Mouse (Mus musculus): ENCODE results near the gene Tmem223. TPM values are rescaled to one million over a fixed set of nuclear protein-coding genes. Genes with fewer than 3 reads are reported as not detected.

Gene Tmem223
- polyA plus RNA-seq, 1 experiment, result 53.1 TPM

- Histone ChIP-seq H3K4me1 (ENCODE audit: control insufficient read depth, insufficient read depth, low read length) (peaks cover 1% of the 10 kb centered on the region; the same call in 1 of the 2 replicates), H3K4me3 (replicated peaks; ENCODE audit: control insufficient read depth, low read depth, low read length) (peak within 1 kb of the TSS; percentile 98), H3K27ac (ENCODE audit: control insufficient read depth, insufficient read depth, low read depth, low read length, poor library complexity) (peak within 1 kb of the TSS; percentile 98)
- peak; percentile 72 for TF ChIP-seq POLR2A (IDR thresholded peaks at IDR 0.05; ENCODE audit: borderline replicate concordance, control insufficient read depth, low read depth, low read length)
- TF ChIP-seq CTCF (IDR thresholded peaks at IDR 0.05; ENCODE audit: control insufficient read depth, insufficient read depth, low read length), result no peak
- under 1% methylated on average over 33 of the region's 33 CpGs for WGBS
Measured at GRCm38 (mm10) chr19:8818801-8819595, 48.2 kb downstream of the Tmem223 start, which contains the start of gene Ttc9c. Gene Ttc9c, minus strand, starts transcription at chr19:8819333.

- peaks cover 1% of the 10 kb centered on the region; the same call in 1 of the 2 replicates for H3K4me1 ChIP-seq (ENCODE audit: control insufficient read depth, insufficient read depth, low read length)
- under 1% methylated on average over 83 of the region's 83 CpGs for WGBS
- TF ChIP-seq POLR2A (IDR thresholded peaks at IDR 0.05; ENCODE audit: borderline replicate concordance, control insufficient read depth, low read depth, low read length) (peak; percentile 99), CTCF (IDR thresholded peaks at IDR 0.05; ENCODE audit: control insufficient read depth, insufficient read depth, low read length) (0 out of 2 replicates have a peak, but pooled peaks have one; percentile 8)
Measured at GRCm38 (mm10) chr19:8819596-8820423, 49.0 kb downstream of the Tmem223 start, which contains the start of gene Hnrnpul2. Gene Hnrnpul2, plus strand, starts transcription at chr19:8820010.

GRCm38 (mm10) chr19:8820424-8820956 lies 49.7 kb downstream of the Tmem223 start:
- TF ChIP-seq CTCF (IDR thresholded peaks at IDR 0.05; ENCODE audit: control insufficient read depth, insufficient read depth, low read length) (no peak), POLR2A (IDR thresholded peaks at IDR 0.05; ENCODE audit: borderline replicate concordance, control insufficient read depth, low read depth, low read length) (peak; percentile 22; the same call in 1 of the 2 replicates)
- H3K27ac ChIP-seq (ENCODE audit: control insufficient read depth, insufficient read depth, low read depth, low read length, poor library complexity), result peak overlapping the region; percentile 98
- H3K4me1 ChIP-seq (ENCODE audit: control insufficient read depth, insufficient read depth, low read length), result peaks cover 1% of the 10 kb centered on the region; the same call in 1 of the 2 replicates
- H3K4me3 ChIP-seq (replicated peaks; ENCODE audit: control insufficient read depth, low read depth, low read length), result peak overlapping the region; percentile 98
- under 1% methylated on average over 48 of the region's 48 CpGs for WGBS

More at GRCm38 (mm10) chr19:8819596-8820423, 49.0 kb downstream of the Tmem223 start, which contains the start of gene Hnrnpul2:
- Histone ChIP-seq H3K4me3 (replicated peaks; ENCODE audit: control insufficient read depth, low read depth, low read length) (peak within 1 kb of the TSS; percentile 98), H3K27ac (ENCODE audit: control insufficient read depth, insufficient read depth, low read depth, low read length, poor library complexity) (peak within 1 kb of the TSS; percentile 98)

- H3K4me1 ChIP-seq (ENCODE audit: control insufficient read depth, insufficient read depth, low read length), result peaks cover 1% of the 10 kb centered on the region; the same call in 1 of the 2 replicates
- peak overlapping the region; percentile 98 for H3K4me3 ChIP-seq (replicated peaks; ENCODE audit: control insufficient read depth, low read depth, low read length)
- TF ChIP-seq POLR2A (IDR thresholded peaks at IDR 0.05; ENCODE audit: borderline replicate concordance, control insufficient read depth, low read depth, low read length) (no peak), CTCF (IDR thresholded peaks at IDR 0.05; ENCODE audit: control insufficient read depth, insufficient read depth, low read length) (no peak)
- H3K27ac ChIP-seq (ENCODE audit: control insufficient read depth, insufficient read depth, low read depth, low read length, poor library complexity), result peak overlapping the region; percentile 98
- WGBS, result 0% methylated on average over 7 of the region's 7 CpGs
Measured at GRCm38 (mm10) chr19:8821146-8821545, 50.4 kb downstream of the Tmem223 start.

Other genes with a start within 250 kb of the Tmem223 start
- gene Slc22a8, start 179.7 kb upstream of the Tmem223 start, polyA plus RNA-seq (2011; ENCODE audit: insufficient read depth, insufficient read length, low replicate concordance, missing spikeins), result 0.29 and 1.5 TPM in 2 replicates
- gene Slc22a6, start 153.0 kb upstream of the Tmem223 start, polyA plus RNA-seq (2011; ENCODE audit: insufficient read depth, insufficient read length, low replicate concordance, missing spikeins), result 0.75 TPM in 1 of 2 replicates, not detected in the other
- 0.32 TPM in 1 of 2 replicates, not detected in the other for gene Chrm1, start 107.2 kb upstream of the Tmem223 start, polyA plus RNA-seq (2011; ENCODE audit: insufficient read depth, insufficient read length, low replicate concordance, missing spikeins)
- gene Slc3a2, start 47.6 kb upstream of the Tmem223 start, polyA plus RNA-seq (2011; ENCODE audit: insufficient read depth, insufficient read length, low replicate concordance, missing spikeins), result 58.4 and 65.7 TPM in 2 replicates
- 40.8 and 121 TPM in 2 replicates for gene Wdr74, start 35.2 kb upstream of the Tmem223 start, polyA plus RNA-seq (2011; ENCODE audit: insufficient read depth, insufficient read length, low replicate concordance, missing spikeins)
- 3.4 and 3.7 TPM in 2 replicates for gene 1700092M07Rik, start 30.3 kb upstream of the Tmem223 start, polyA plus RNA-seq (2011; ENCODE audit: insufficient read depth, insufficient read length, low replicate concordance, missing spikeins)
- gene Stx5a, start 29.6 kb upstream of the Tmem223 start, polyA plus RNA-seq (2011; ENCODE audit: insufficient read depth, insufficient read length, low replicate concordance, missing spikeins), result 62.1 and 83.9 TPM in 2 replicates
- gene Nxf1, start 13.9 kb upstream of the Tmem223 start, polyA plus RNA-seq (2011; ENCODE audit: insufficient read depth, insufficient read length, low replicate concordance, missing spikeins), result 488 and 589 TPM in 2 replicates
- gene Tmem179b, start 3.5 kb downstream of the Tmem223 start, polyA plus RNA-seq (2011; ENCODE audit: insufficient read depth, insufficient read length, low replicate concordance, missing spikeins), result 52.1 and 62.1 TPM in 2 replicates
- 6.4 and 14.7 TPM in 2 replicates for gene Taf6l, start 15.4 kb downstream of the Tmem223 start, polyA plus RNA-seq (2011; ENCODE audit: insufficient read depth, insufficient read length, low replicate concordance, missing spikeins)
- 38.0 and 61.1 TPM in 2 replicates for gene Polr2g, start 27.6 kb downstream of the Tmem223 start, polyA plus RNA-seq (2011; ENCODE audit: insufficient read depth, insufficient read length, low replicate concordance, missing spikeins)
- gene Zbtb3, start 31.6 kb downstream of the Tmem223 start, polyA plus RNA-seq (2011; ENCODE audit: insufficient read depth, insufficient read length, low replicate concordance, missing spikeins), result 1.1 and 3.0 TPM in 2 replicates
- gene Ttc9c, start 48.3 kb downstream of the Tmem223 start, polyA plus RNA-seq (2011; ENCODE audit: insufficient read depth, insufficient read length, low replicate concordance, missing spikeins), result 18.1 and 20.3 TPM in 2 replicates
- 62.2 and 84.9 TPM in 2 replicates for gene Hnrnpul2, start 49.0 kb downstream of the Tmem223 start, polyA plus RNA-seq (2011; ENCODE audit: insufficient read depth, insufficient read length, low replicate concordance, missing spikeins)
- 6.4 and 8.2 TPM in 2 replicates for gene AC129217.1, start 58.8 kb downstream of the Tmem223 start, polyA plus RNA-seq (2011; ENCODE audit: insufficient read depth, insufficient read length, low replicate concordance, missing spikeins)
- gene Bscl2, start 66.5 kb downstream of the Tmem223 start, polyA plus RNA-seq (2011; ENCODE audit: insufficient read depth, insufficient read length, low replicate concordance, missing spikeins), result 19.8 and 46.2 TPM in 2 replicates
- 1.5 TPM in 1 of 2 replicates, not detected in the other for gene Gng3, start 68.2 kb downstream of the Tmem223 start, polyA plus RNA-seq (2011; ENCODE audit: insufficient read depth, insufficient read length, low replicate concordance, missing spikeins)
- 0.40 and 0.62 TPM in 2 replicates for gene Lrrn4cl, start 79.8 kb downstream of the Tmem223 start, polyA plus RNA-seq (2011; ENCODE audit: insufficient read depth, insufficient read length, low replicate concordance, missing spikeins)
- 110 and 112 TPM in 2 replicates for gene Ubxn1, start 100.5 kb downstream of the Tmem223 start, polyA plus RNA-seq (2011; ENCODE audit: insufficient read depth, insufficient read length, low replicate concordance, missing spikeins)
- 25.7 and 27.0 TPM in 2 replicates for gene Uqcc3, start 109.9 kb downstream of the Tmem223 start, polyA plus RNA-seq (2011; ENCODE audit: insufficient read depth, insufficient read length, low replicate concordance, missing spikeins)
- 1.6 and 2.1 TPM in 2 replicates for gene Lbhd1, start 112.7 kb downstream of the Tmem223 start, polyA plus RNA-seq (2011; ENCODE audit: insufficient read depth, insufficient read length, low replicate concordance, missing spikeins)
- gene Gm49403, start 112.9 kb downstream of the Tmem223 start, polyA plus RNA-seq (2011; ENCODE audit: insufficient read depth, insufficient read length, low replicate concordance, missing spikeins), result not detected in 2 replicates
- 50.8 and 83.6 TPM in 2 replicates for gene 1810009A15Rik, start 117.9 kb downstream of the Tmem223 start, polyA plus RNA-seq (2011; ENCODE audit: insufficient read depth, insufficient read length, low replicate concordance, missing spikeins)
- gene Gm49416, start 117.9 kb downstream of the Tmem223 start, polyA plus RNA-seq (2011; ENCODE audit: insufficient read depth, insufficient read length, low replicate concordance, missing spikeins), result not detected in 2 replicates
- gene Ints5, start 122.0 kb downstream of the Tmem223 start, polyA plus RNA-seq (2011; ENCODE audit: insufficient read depth, insufficient read length, low replicate concordance, missing spikeins), result 6.7 and 12.1 TPM in 2 replicates
- gene Ganab, start 127.1 kb downstream of the Tmem223 start, polyA plus RNA-seq (2011; ENCODE audit: insufficient read depth, insufficient read length, low replicate concordance, missing spikeins), result 41.4 and 61.7 TPM in 2 replicates
- gene B3gat3, start 149.4 kb downstream of the Tmem223 start, polyA plus RNA-seq (2011; ENCODE audit: insufficient read depth, insufficient read length, low replicate concordance, missing spikeins), result 45.8 and 58.5 TPM in 2 replicates
- gene Rom1, start 158.4 kb downstream of the Tmem223 start, polyA plus RNA-seq (2011; ENCODE audit: insufficient read depth, insufficient read length, low replicate concordance, missing spikeins), result 3.6 and 9.7 TPM in 2 replicates
- gene Eml3, start 158.6 kb downstream of the Tmem223 start, polyA plus RNA-seq (2011; ENCODE audit: insufficient read depth, insufficient read length, low replicate concordance, missing spikeins), result 31.1 and 54.7 TPM in 2 replicates
- gene Mta2, start 170.9 kb downstream of the Tmem223 start, polyA plus RNA-seq (2011; ENCODE audit: insufficient read depth, insufficient read length, low replicate concordance, missing spikeins), result 67.4 and 91.6 TPM in 2 replicates
- gene Tut1, start 182.9 kb downstream of the Tmem223 start, polyA plus RNA-seq (2011; ENCODE audit: insufficient read depth, insufficient read length, low replicate concordance, missing spikeins), result 10.7 and 19.1 TPM in 2 replicates
- 129 and 224 TPM in 2 replicates for gene Eef1g, start 196.0 kb downstream of the Tmem223 start, polyA plus RNA-seq (2011; ENCODE audit: insufficient read depth, insufficient read length, low replicate concordance, missing spikeins)
- 17.4 and 40.1 TPM in 2 replicates for gene Ahnak, start 218.3 kb downstream of the Tmem223 start, polyA plus RNA-seq (2011; ENCODE audit: insufficient read depth, insufficient read length, low replicate concordance, missing spikeins)